Mouse (Mus musculus) MEL (cell line): Measurements from ENCODE around the gene Elp5. TPM values are rescaled to one million over a fixed set of nuclear protein-coding genes. Genes with fewer than 3 reads are reported as not detected.

ENCODE experiments used
- DNase-seq: peaks from one replicate; pipeline ENCODE4 v3.0.0; 2011; ENCODE audit warnings: low read depth, low spot score
- H3K27ac ChIP-seq: 2 replicates; pipeline ENCODE4 v1.5.1; 2012; ENCODE audit warnings: low read depth, mild to moderate bottlenecking, control low read depth, low read length, moderate library complexity; ENCODE audit not compliant: control insufficient read depth
- H3K27me3 ChIP-seq, 2 experiments: fragments of 150-350 bp in 1 of 2; sonication (generic) in 1 of 2; 2 replicates each; pipeline ENCODE4 v1.6.1; 2012; ENCODE audit warnings: low read length in 2 of 2, mild to moderate bottlenecking in 2 of 2, improper control_type of control experiment in 1 of 2, moderate library complexity in 1 of 2; ENCODE audit not compliant: insufficient read depth in 2 of 2, control insufficient read depth in 1 of 2
- H3K36me3 ChIP-seq, 2 experiments: 2 replicates each; pipeline ENCODE4 v1.6.1; 2012 to 2014; ENCODE audit warnings: low read length in 2 of 2, improper control_type of control experiment in 1 of 2, inconsistent platforms in 1 of 2, mild to moderate bottlenecking in 1 of 2; ENCODE audit not compliant: insufficient read depth in 2 of 2, control insufficient read depth in 1 of 2
- H3K4me1 ChIP-seq, 2 experiments: fragments of 150-350 bp in 1 of 2; sonication (generic) in 1 of 2; 2 replicates each; pipeline ENCODE4 v1.6.1; 2012; ENCODE audit warnings: low read length in 2 of 2, improper control_type of control experiment in 1 of 2, mild to moderate bottlenecking in 1 of 2; ENCODE audit not compliant: insufficient read depth in 2 of 2, control insufficient read depth in 1 of 2
- H3K4me3 ChIP-seq, 2 experiments: fragments of 150-350 bp in 1 of 2; sonication (generic) in 1 of 2; 2 replicates each; pipeline ENCODE4 v1.5.1; 2012; ENCODE audit warnings: low read depth in 2 of 2, low read length in 2 of 2, mild to moderate bottlenecking in 2 of 2, moderate library complexity in 2 of 2, control low read depth in 1 of 2, improper control_type of control experiment in 1 of 2; ENCODE audit not compliant: control insufficient read depth in 1 of 2, insufficient read depth in 1 of 2
- H3K79me2 ChIP-seq: 2 replicates; pipeline ENCODE4 v1.6.1; 2012; ENCODE audit warnings: mild to moderate bottlenecking, low read length, moderate library complexity; ENCODE audit not compliant: control insufficient read depth, poor library complexity, insufficient read depth
- H3K9ac ChIP-seq: 2 replicates; pipeline ENCODE4 v1.6.1; 2012; ENCODE audit warnings: low read depth, mild to moderate bottlenecking, control low read depth, low read length, moderate library complexity; ENCODE audit not compliant: control insufficient read depth, poor library complexity, severe bottlenecking
- H3K9me3 ChIP-seq: fragments of 150-350 bp; sonication (generic); replicated peaks from 2 replicates; pipeline ENCODE4 v1.6.1; 2012; ENCODE audit warnings: mild to moderate bottlenecking, low read length, improper control_type of control experiment, moderate library complexity; ENCODE audit not compliant: insufficient read depth
- BHLHE40 ChIP-seq: IDR thresholded peaks from 2 replicates; pipeline ENCODE4 v1.6.1; 2012; ENCODE audit warnings: low read depth, mild to moderate bottlenecking, inconsistent platforms, low read length, improper control_type of control experiment, borderline replicate concordance
- E2F4 ChIP-seq: IDR thresholded peaks from 2 replicates; pipeline ENCODE4 v1.6.1; 2011; ENCODE audit warnings: low read depth, low read length, improper control_type of control experiment, borderline replicate concordance
- ELF1 ChIP-seq: IDR thresholded peaks from 2 replicates; pipeline ENCODE4 v1.6.1; 2014; ENCODE audit warnings: low read depth, mild to moderate bottlenecking, inconsistent platforms, low read length, improper control_type of control experiment, moderate library complexity
- KAT2A ChIP-seq: conservative IDR thresholded peaks from 2 replicates; pipeline ENCODE4 v1.6.1; 2012; ENCODE audit warnings: low read depth, low read length, improper control_type of control experiment, inconsistent platforms
- MAFK ChIP-seq: IDR thresholded peaks from 2 replicates; pipeline ENCODE4 v1.6.1; 2011; ENCODE audit warnings: low read depth, mild to moderate bottlenecking, low read length, improper control_type of control experiment, borderline replicate concordance
- MAZ ChIP-seq: IDR thresholded peaks from 2 replicates; pipeline ENCODE4 v1.6.1; 2012; ENCODE audit warnings: low read depth, mild to moderate bottlenecking, inconsistent platforms, low read length, improper control_type of control experiment
- MYC ChIP-seq: IDR thresholded peaks from 2 replicates; pipeline ENCODE4 v1.6.1; 2011; ENCODE audit warnings: low read depth, mild to moderate bottlenecking, low read length, improper control_type of control experiment, moderate library complexity
- NRF1 ChIP-seq: IDR thresholded peaks from 2 replicates; pipeline ENCODE4 v1.6.1; 2014; ENCODE audit warnings: low read depth, mild to moderate bottlenecking, inconsistent platforms, low read length, improper control_type of control experiment, moderate library complexity; ENCODE audit not compliant: poor library complexity, insufficient read depth, severe bottlenecking
- POLR2A ChIP-seq, 2 experiments: IDR thresholded peaks; 2 replicates each; pipeline ENCODE4 v1.6.1; 2011 to 2012; ENCODE audit warnings: low read length in 2 of 2, mild to moderate bottlenecking in 2 of 2, control low read depth in 1 of 2, improper control_type of control experiment in 1 of 2, low read depth in 1 of 2, moderate library complexity in 1 of 2; ENCODE audit not compliant: control insufficient read depth in 1 of 2, insufficient read depth in 1 of 2, poor library complexity in 1 of 2
- POLR2AphosphoS2 ChIP-seq: IDR thresholded peaks from 2 replicates; pipeline ENCODE4 v1.6.1; 2011; ENCODE audit warnings: low read length, improper control_type of control experiment
- POLR2AphosphoS5 ChIP-seq: IDR thresholded peaks from 2 replicates; pipeline ENCODE4 v1.6.1; 2012; ENCODE audit warnings: low read depth, borderline replicate concordance, mild to moderate bottlenecking, inconsistent platforms, low read length, moderate library complexity, mixed read lengths
- RCOR1 ChIP-seq: IDR thresholded peaks from 2 replicates; pipeline ENCODE4 v1.6.1; 2012; ENCODE audit warnings: low read depth, mild to moderate bottlenecking, inconsistent platforms, low read length, improper control_type of control experiment
- SIN3A ChIP-seq: IDR thresholded peaks from 2 replicates; pipeline ENCODE4 v1.6.1; 2012; ENCODE audit warnings: low read length, improper control_type of control experiment, inconsistent platforms
- SMC3 ChIP-seq: IDR thresholded peaks from 2 replicates; pipeline ENCODE4 v1.6.1; 2011; ENCODE audit warnings: low read depth, low read length, improper control_type of control experiment
- USF1 ChIP-seq: IDR thresholded peaks from 2 replicates; pipeline ENCODE4 v1.6.1; 2014; ENCODE audit warnings: low read depth, mild to moderate bottlenecking, inconsistent platforms, low read length, improper control_type of control experiment, moderate library complexity
- ZC3H11A ChIP-seq: IDR thresholded peaks from 2 replicates; pipeline ENCODE4 v1.6.1; 2012; ENCODE audit warnings: low read depth, mild to moderate bottlenecking, inconsistent platforms, low read length, improper control_type of control experiment
- ZMIZ1 ChIP-seq: IDR thresholded peaks from 2 replicates; pipeline ENCODE4 v1.6.1; 2012; ENCODE audit warnings: low read depth, mild to moderate bottlenecking, inconsistent platforms, low read length, improper control_type of control experiment, moderate library complexity
- polyA plus RNA-seq, 2 experiments: library from polyadenylated mRNA; stranded (reverse) in 1 of 2; unstranded in 1 of 2; fragments of >175 nt in 1 of 2; fragments of >200 nt in 1 of 2; gene quantifications; 2 replicates each; pipeline versions ENCODE4 v1.2.1 to v1.2.4; 2012; ENCODE audit warnings: low replicate concordance in 2 of 2, low read depth in 1 of 2; ENCODE audit not compliant: insufficient read length in 2 of 2, insufficient read depth in 1 of 2, missing spikeins in 1 of 2
- total RNA-seq: library from RNA; depleted of rRNA; stranded (reverse); fragments of 300-350 nt; gene quantifications from 2 replicates; pipeline ENCODE4 v1.2.3, GENCODE M21; 2012

Elp5 gene
- total and polyA plus RNA-seq, 3 experiments, result 189 to 222 TPM; not detected in 1

GRCm38 (mm10) chr11:70012931-70013330, 30.6 kb upstream of the Elp5 start:
- TF ChIP-seq ZC3H11A (no peak), MAZ (no peak), RCOR1 (no peak), NRF1 (no peak), E2F4 (no peak), ELF1 (no peak), MAFK (no peak), BHLHE40 (no peak), POLR2AphosphoS2 (no peak; the same call in 1 of the 2 replicates)
- Histone ChIP-seq H3K79me2 (peaks cover 3% of the 10 kb centered on the region; the same call in 1 of the 2 replicates), H3K27me3 (no peaks in the 10 kb centered on the region), H3K4me3 (no peak overlapping the region), H3K9me3 (no peaks in the 10 kb centered on the region), H3K4me1 (peaks cover 6 to 17% of the 10 kb centered on the region in 2 experiments), H3K9ac (no peak overlapping the region), H3K27ac (no peak overlapping the region), H3K36me3 (peaks cover 4 to 20% of the 10 kb centered on the region in 2 experiments)
- DNase-seq, result no peak

DNA sequence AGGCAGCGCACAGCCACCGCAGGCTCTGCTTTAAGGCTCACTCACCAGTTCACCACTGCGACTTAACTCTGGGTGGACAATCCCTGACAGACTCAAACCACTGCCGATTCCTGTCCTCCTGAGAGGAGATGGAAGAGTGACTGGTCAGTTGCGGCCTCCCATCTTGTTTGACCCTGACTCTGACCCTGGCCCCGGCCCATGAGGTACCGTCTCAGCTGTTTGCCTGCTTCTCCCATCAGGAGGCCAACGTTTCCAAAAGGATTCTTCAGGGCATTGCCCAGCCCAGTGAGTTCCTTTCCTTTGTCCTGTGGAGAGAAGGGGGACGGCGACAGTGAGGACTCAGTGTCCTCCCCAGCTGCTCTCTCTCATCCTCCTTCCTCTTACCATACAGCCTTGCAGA, 28.6 kb upstream of the Elp5 start:
- peaks cover 4 to 6% of the 10 kb centered on the region in 2 experiments; a peak in 3 of 4 replicates for H3K4me1 ChIP-seq
- H3K9me3 ChIP-seq, result no peaks in the 10 kb centered on the region
- no peak overlapping the region for H3K9ac ChIP-seq
- no peaks in the 10 kb centered on the region for H3K27me3 ChIP-seq
- no peak overlapping the region for H3K27ac ChIP-seq
- no peak for TF ChIP-seq SMC3
- TF ChIP-seq ZMIZ1, result no peak
- TF ChIP-seq POLR2A (IDR thresholded peaks at IDR 0.05; ENCODE audit: control insufficient read depth in 1 of 2, insufficient read depth in 1 of 2, low read depth in 1 of 2, low read length in 2 of 2, poor library complexity in 1 of 2), result no peak
- no peak for TF ChIP-seq KAT2A
- no peak for TF ChIP-seq MYC
- TF ChIP-seq E2F4, result no peak
- TF ChIP-seq SIN3A, result no peak
- no peak for TF ChIP-seq POLR2AphosphoS2
- no peak for TF ChIP-seq POLR2AphosphoS5
- TF ChIP-seq USF1, result no peak
- DNase-seq, result no peak
- peaks cover 3% of the 10 kb centered on the region; the same call in 1 of the 2 replicates for H3K79me2 ChIP-seq
- H3K36me3 ChIP-seq, result peaks cover 4 to 7% of the 10 kb centered on the region in 2 experiments
- H3K4me3 ChIP-seq, result no peak overlapping the region
